Mouse (Mus musculus) duodenum, adult 2 months (tissue): Measurements from ENCODE around the gene Tfrc. TPM values are rescaled to one million over a fixed set of nuclear protein-coding genes. Genes with fewer than 3 reads are reported as not detected.

ENCODE experiments used
- polyA plus RNA-seq: library from polyadenylated mRNA; depleted of rRNA; stranded (reverse); fragments of >200 nt; gene quantifications from 2 replicates; pipeline ENCODE4 v1.2.3, GENCODE M21; 2012; ENCODE audit warnings: low replicate concordance; rRNA removed

The Tfrc gene
- polyA plus RNA-seq, result 2.2 and 3.5 TPM in 2 replicates

GRCm38 (mm10) chr16:32608712-32609400, at the start of gene Tfrc:
TSS of gene Tfrc (plus strand) at chr16:32608920.

GRCm38 (mm10) chr16:32643661-32644061, 34.9 kb downstream of the Tfrc start, which contains the start of gene Tnk2:
TSS of gene Tnk2 (plus strand) at chr16:32643874.

Other genes with a start within 250 kb of the Tfrc start
- 0.59 TPM in 1 of 2 replicates, not detected in the other for gene Tm4sf19, start 208.4 kb upstream of the Tfrc start, polyA plus RNA-seq
- gene Tctex1d2, start 189.2 kb upstream of the Tfrc start, polyA plus RNA-seq, result 0.39 and 2.7 TPM in 2 replicates
- 43.6 and 55.6 TPM in 2 replicates for gene Pcyt1a, start 178.0 kb upstream of the Tfrc start, polyA plus RNA-seq
- 143 and 387 TPM in 2 replicates for gene Slc51a, start 121.0 kb upstream of the Tfrc start, polyA plus RNA-seq
- 0.81 and 1.1 TPM in 2 replicates for gene Zdhhc19, start 112.7 kb upstream of the Tfrc start, polyA plus RNA-seq
- 99.8 and 173 TPM in 2 replicates for gene Tnk2, start 35.0 kb downstream of the Tfrc start, polyA plus RNA-seq
- gene Muc4, start 127.0 kb downstream of the Tfrc start, polyA plus RNA-seq, result 20.8 and 41.7 TPM in 2 replicates
- gene Muc20, start 188.5 kb downstream of the Tfrc start, polyA plus RNA-seq, result 0.13 and 1.4 TPM in 2 replicates
- gene Smbd1, start 201.6 kb downstream of the Tfrc start, polyA plus RNA-seq, result 4.6 and 5.2 TPM in 2 replicates